Mouse (Mus musculus) G1E (cell line): ENCODE data around the gene Lrrc3b.

ENCODE experiments used
- CTCF ChIP-seq: IDR thresholded peaks from 2 replicates; pipeline ENCODE4 v1.5.1; 2012; ENCODE audit warnings: low read depth, low read length, inconsistent platforms, mixed read lengths
- GATA1 ChIP-seq: IDR thresholded peaks from 2 replicates; pipeline ENCODE4 v1.6.1; 2012; ENCODE audit warnings: borderline replicate concordance, low read length, inconsistent platforms, mixed read lengths
- GATA2 ChIP-seq: IDR thresholded peaks from 2 replicates; pipeline ENCODE4 v1.6.1; 2012; ENCODE audit warnings: low read depth, low read length, inconsistent platforms, borderline replicate concordance
- POLR2AphosphoS5 ChIP-seq: IDR thresholded peaks from 2 replicates; pipeline ENCODE4 v1.6.1; 2012; ENCODE audit warnings: low read depth, low read length, inconsistent platforms; ENCODE audit not compliant: insufficient replicate concordance

DNA sequence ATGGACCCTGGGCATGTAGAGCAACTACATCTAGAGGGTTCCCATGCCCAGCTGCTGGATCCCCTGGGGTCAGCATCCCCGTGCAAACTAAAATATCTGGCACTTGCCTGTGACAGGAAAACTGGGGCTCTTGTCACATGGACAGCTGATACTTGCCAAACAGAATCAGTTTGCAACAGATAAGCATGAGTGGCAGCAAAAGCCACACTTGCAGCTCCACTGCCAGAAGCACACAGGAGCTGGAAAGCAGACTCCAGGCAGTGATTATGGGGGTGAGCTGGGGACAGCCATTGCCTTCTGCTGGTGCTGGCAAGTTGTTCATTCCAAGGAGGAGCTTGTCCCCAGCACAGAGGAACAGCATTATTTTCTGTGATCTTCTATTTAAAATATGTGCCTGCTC, 65.8 kb downstream of the Lrrc3b start:
- TF ChIP-seq POLR2AphosphoS5, result no peak
- no peak for TF ChIP-seq GATA1
- no peak for TF ChIP-seq CTCF
- TF ChIP-seq GATA2, result no peak
